Mouse (Mus musculus) neural tube, embryonic 15.5 days (tissue): ENCODE data around the gene Slc6a9. TPM values are rescaled to one million over a fixed set of nuclear protein-coding genes. Genes with fewer than 3 reads are reported as not detected.

Experiments used
- ATAC-seq: fragments of 200-750 bp; cut with Nextera tagmentation; 2 replicates; pipeline ENCODE4 v1.8.0; 2017; ENCODE audit warnings: mild to moderate bottlenecking, moderate TSS enrichment, moderate library complexity; ENCODE audit not compliant: low FRiP score
- H3K27ac ChIP-seq: fragments of 300-500 bp; sonication (generic); replicated peaks from 2 replicates; pipeline ENCODE4 v1.5.1; 2015; ENCODE audit warnings: mild to moderate bottlenecking, inconsistent platforms
- H3K27me3 ChIP-seq: fragments of 300-500 bp; sonication (generic); replicated peaks from 2 replicates; pipeline ENCODE4 v1.6.1; 2015; ENCODE audit warnings: inconsistent platforms
- H3K36me3 ChIP-seq: fragments of 300-500 bp; sonication (generic); 2 replicates; pipeline ENCODE4 v1.6.1; 2015; ENCODE audit warnings: inconsistent platforms
- H3K4me1 ChIP-seq: fragments of 300-500 bp; sonication (generic); 2 replicates; pipeline ENCODE4 v1.6.1; 2015; ENCODE audit warnings: inconsistent platforms
- H3K4me2 ChIP-seq: fragments of 300-500 bp; sonication (generic); 2 replicates; pipeline ENCODE4 v1.6.1; 2015; ENCODE audit warnings: inconsistent platforms, mild to moderate bottlenecking, moderate library complexity
- H3K4me3 ChIP-seq: fragments of 300-500 bp; sonication (generic); replicated peaks from 2 replicates; pipeline ENCODE4 v1.5.1; 2015; ENCODE audit warnings: mild to moderate bottlenecking, inconsistent platforms
- H3K9ac ChIP-seq: fragments of 300-500 bp; sonication (generic); replicated peaks from 2 replicates; pipeline ENCODE4 v1.6.1; 2015; ENCODE audit warnings: mild to moderate bottlenecking, inconsistent platforms
- H3K9me3 ChIP-seq: fragments of 300-500 bp; sonication (generic); replicated peaks from 2 replicates; pipeline ENCODE4 v1.6.1; 2016; ENCODE audit warnings: inconsistent platforms
- WGBS: fragments of 180-500 bp; shearing (Covaris S2); methylation state at CpG from one replicate; pipeline ENCODE4 v1.1.7; 2015; ENCODE audit warnings: mixed read lengths; 5-methylcytosine and 5-hydroxymethylcytosine counted together
- polyA plus RNA-seq: library from polyadenylated mRNA; unstranded; fragments of >200 nt; fragmentation: Nextera tagmentation; extraction: Ambion mirVana; gene quantifications from 2 replicates; pipeline ENCODE4 v1.2.1, GENCODE M21; 2015

Gene Slc6a9
- polyA plus RNA-seq, 1 experiment from 2014 or later: 51.5 TPM

GRCm38 (mm10) chr4:117830124-117830551 lies 4.2 kb upstream of the Slc6a9 start:
- H3K27me3 ChIP-seq: 0 out of 2 replicates have a peak, but pooled peaks cover 14% of the 10 kb centered on the region
- no peak overlapping the region for H3K4me3 ChIP-seq
- 21% methylated on average over 5 of the region's 5 CpGs for WGBS
- no peaks in the 10 kb centered on the region for H3K9me3 ChIP-seq
- no peak overlapping the region for H3K27ac ChIP-seq
- peak overlapping the region; percentile 11; the same call in 1 of the 2 replicates for H3K4me2 ChIP-seq
- H3K36me3 ChIP-seq: no peaks in the 10 kb centered on the region
- no peak overlapping the region for H3K9ac ChIP-seq
- ATAC-seq: no peak
- peaks cover 22% of the 10 kb centered on the region for H3K4me1 ChIP-seq

GRCm38 (mm10) chr4:117830801-117831200 lies 3.5 kb upstream of the Slc6a9 start:
- Histone ChIP-seq H3K9ac (no peak overlapping the region), H3K4me1 (peaks cover 24% of the 10 kb centered on the region), H3K36me3 (no peaks in the 10 kb centered on the region), H3K4me3 (no peak overlapping the region), H3K9me3 (no peaks in the 10 kb centered on the region), H3K27ac (no peak overlapping the region), H3K27me3 (0 out of 2 replicates have a peak, but pooled peaks cover 11% of the 10 kb centered on the region), H3K4me2 (no peak overlapping the region)
- no peak for ATAC-seq
- WGBS: 91% methylated on average over 9 of the region's 9 CpGs

GRCm38 (mm10) chr4:117831499-117831898 lies 2.8 kb upstream of the Slc6a9 start:
- Histone ChIP-seq H3K27me3 (0 out of 2 replicates have a peak, but pooled peaks cover 11% of the 10 kb centered on the region), H3K36me3 (no peaks in the 10 kb centered on the region), H3K4me2 (no peak overlapping the region), H3K9ac (no peak overlapping the region), H3K4me1 (peaks cover 24% of the 10 kb centered on the region), H3K27ac (no peak overlapping the region), H3K9me3 (no peaks in the 10 kb centered on the region), H3K4me3 (no peak overlapping the region)
- no peak for ATAC-seq
- WGBS: 75% methylated on average over 2 of the region's 2 CpGs

GRCm38 (mm10) chr4:117831920-117832691 lies 2.2 kb upstream of the Slc6a9 start:
- peaks cover 29% of the 10 kb centered on the region for H3K4me1 ChIP-seq
- H3K27ac ChIP-seq: no peak overlapping the region
- no peaks in the 10 kb centered on the region for H3K9me3 ChIP-seq
- no peak overlapping the region for H3K9ac ChIP-seq
- WGBS: 78% methylated on average over 9 of the region's 9 CpGs
- ATAC-seq: no peak
- no peaks in the 10 kb centered on the region for H3K36me3 ChIP-seq
- no peak overlapping the region for H3K4me2 ChIP-seq
- H3K4me3 ChIP-seq: no peak overlapping the region
- H3K27me3 ChIP-seq: 0 out of 2 replicates have a peak, but pooled peaks cover 11% of the 10 kb centered on the region

GRCm38 (mm10) chr4:117834845-117835530 lies 682 bp downstream of the Slc6a9 start:
- Histone ChIP-seq H3K9me3 (no peaks in the 10 kb centered on the region), H3K4me2 (peak overlapping the region; percentile 87), H3K27me3 (0 out of 2 replicates have a peak, but pooled peaks cover 11% of the 10 kb centered on the region), H3K27ac (peak overlapping the region; percentile 95), H3K4me1 (peaks cover 27% of the 10 kb centered on the region), H3K9ac (peak overlapping the region; percentile 87), H3K36me3 (no peaks in the 10 kb centered on the region), H3K4me3 (peak overlapping the region; percentile 87)
- peak; percentile 46 for ATAC-seq
- WGBS: under 1% methylated on average over 35 of the region's 36 CpGs

- Histone ChIP-seq H3K9me3 (no peaks in the 10 kb centered on the region), H3K9ac (peak overlapping the region; percentile 87), H3K4me2 (peak overlapping the region; percentile 87), H3K4me1 (peaks cover 21% of the 10 kb centered on the region), H3K27ac (peak overlapping the region; percentile 95), H3K4me3 (peak overlapping the region; percentile 87), H3K27me3 (0 out of 2 replicates have a peak, but pooled peaks cover 7% of the 10 kb centered on the region), H3K36me3 (no peaks in the 10 kb centered on the region)
- WGBS: under 1% methylated on average over 60 of the region's 60 CpGs
- ATAC-seq: peak; percentile 58
Observed at GRCm38 (mm10) chr4:117835531-117836111, 1.3 kb downstream of the Slc6a9 start.

- peak overlapping the region; percentile 95 for H3K27ac ChIP-seq
- peak overlapping the region; percentile 87 for H3K9ac ChIP-seq
- under 1% methylated on average over 48 of the region's 48 CpGs for WGBS
- peak overlapping the region; percentile 87 for H3K4me2 ChIP-seq
- peaks cover 21% of the 10 kb centered on the region for H3K4me1 ChIP-seq
- no peaks in the 10 kb centered on the region for H3K36me3 ChIP-seq
- peak; percentile 91 for ATAC-seq
- no peaks in the 10 kb centered on the region for H3K9me3 ChIP-seq
- H3K27me3 ChIP-seq: 0 out of 2 replicates have a peak, but pooled peaks cover 7% of the 10 kb centered on the region
- peak overlapping the region; percentile 87 for H3K4me3 ChIP-seq
Observed at GRCm38 (mm10) chr4:117836204-117836767, 2.0 kb downstream of the Slc6a9 start.

GRCm38 (mm10) chr4:117837271-117837670 lies 3.0 kb downstream of the Slc6a9 start:
- ATAC-seq: no peak
- Histone ChIP-seq H3K27ac (peak overlapping the region; percentile 95; the same call in 1 of the 2 replicates), H3K4me3 (no peak overlapping the region), H3K4me1 (peaks cover 21% of the 10 kb centered on the region), H3K9me3 (no peaks in the 10 kb centered on the region), H3K9ac (no peak overlapping the region), H3K4me2 (peak overlapping the region; percentile 87), H3K36me3 (no peaks in the 10 kb centered on the region), H3K27me3 (no peaks in the 10 kb centered on the region)
- WGBS: 66% methylated on average over 4 of the region's 4 CpGs

- peaks cover 17% of the 10 kb centered on the region for H3K4me1 ChIP-seq
- no peak overlapping the region for H3K4me3 ChIP-seq
- H3K4me2 ChIP-seq: no peak overlapping the region
- no peaks in the 10 kb centered on the region for H3K9me3 ChIP-seq
- no peak overlapping the region for H3K27ac ChIP-seq
- 81% methylated on average over 6 of the region's 6 CpGs for WGBS
- no peak overlapping the region for H3K9ac ChIP-seq
- H3K36me3 ChIP-seq: no peaks in the 10 kb centered on the region
- H3K27me3 ChIP-seq: no peaks in the 10 kb centered on the region
- no peak for ATAC-seq
Observed at GRCm38 (mm10) chr4:117839366-117839765, 5.1 kb downstream of the Slc6a9 start.

GRCm38 (mm10) chr4:117840821-117841220 lies 6.5 kb downstream of the Slc6a9 start:
- no peak overlapping the region for H3K4me2 ChIP-seq
- H3K9me3 ChIP-seq: no peaks in the 10 kb centered on the region
- peaks cover 2% of the 10 kb centered on the region for H3K36me3 ChIP-seq
- H3K9ac ChIP-seq: no peak overlapping the region
- H3K4me1 ChIP-seq: peaks cover 8% of the 10 kb centered on the region
- H3K4me3 ChIP-seq: no peak overlapping the region
- ATAC-seq: no peak
- WGBS: 93% methylated on average over 5 of the region's 5 CpGs
- no peak overlapping the region for H3K27ac ChIP-seq
- H3K27me3 ChIP-seq: no peaks in the 10 kb centered on the region

- WGBS: 69% methylated on average over 3 of the region's 3 CpGs
- Histone ChIP-seq H3K9me3 (no peaks in the 10 kb centered on the region), H3K9ac (no peak overlapping the region), H3K4me3 (no peak overlapping the region), H3K4me1 (peaks cover 10% of the 10 kb centered on the region), H3K27me3 (no peaks in the 10 kb centered on the region), H3K36me3 (peaks cover 5% of the 10 kb centered on the region), H3K4me2 (no peak overlapping the region), H3K27ac (no peak overlapping the region)
- no peak for ATAC-seq
Observed at GRCm38 (mm10) chr4:117841566-117841965, 7.3 kb downstream of the Slc6a9 start.
